Mouse (Mus musculus): Measurements from ENCODE around the gene Apol9b. TPM values are rescaled to one million over a fixed set of nuclear protein-coding genes. Genes with fewer than 3 reads are reported as not detected.
A peak's percentile ranks its signal among the peaks of the same experiment; 100 is the strongest.

The Apol9b gene
- polyA plus RNA-seq, 1 experiment, result not detected

GRCm38 (mm10) chr15:77765484-77766093 is 36.8 kb downstream of the Apol9b start:
- Histone ChIP-seq H3K27ac (ENCODE audit: control insufficient read depth, insufficient read depth, low read depth, low read length, poor library complexity) (no peak overlapping the region), H3K4me1 (ENCODE audit: control insufficient read depth, insufficient read depth, low read length) (no peaks in the 10 kb centered on the region), H3K4me3 (replicated peaks; ENCODE audit: control insufficient read depth, low read depth, low read length) (no peak overlapping the region)
- no peak for TF ChIP-seq CTCF (IDR thresholded peaks at IDR 0.05; ENCODE audit: control insufficient read depth, insufficient read depth, low read length)
- no peak for TF ChIP-seq POLR2A (IDR thresholded peaks at IDR 0.05; ENCODE audit: borderline replicate concordance, control insufficient read depth, low read depth, low read length)
- WGBS, result 93% methylated on average over 16 of the region's 16 CpGs

GRCm38 (mm10) chr15:77766981-77767380 is 38.1 kb downstream of the Apol9b start:
- Histone ChIP-seq H3K4me3 (replicated peaks; ENCODE audit: control insufficient read depth, low read depth, low read length) (no peak overlapping the region), H3K4me1 (ENCODE audit: control insufficient read depth, insufficient read depth, low read length) (no peaks in the 10 kb centered on the region), H3K27ac (ENCODE audit: control insufficient read depth, insufficient read depth, low read depth, low read length, poor library complexity) (no peak overlapping the region)
- WGBS, result 94% methylated on average over 11 of the region's 11 CpGs
- no peak for TF ChIP-seq POLR2A (IDR thresholded peaks at IDR 0.05; ENCODE audit: borderline replicate concordance, control insufficient read depth, low read depth, low read length)
- no peak for TF ChIP-seq CTCF (IDR thresholded peaks at IDR 0.05; ENCODE audit: control insufficient read depth, insufficient read depth, low read length)

GRCm38 (mm10) chr15:77770341-77770740 is 41.5 kb downstream of the Apol9b start:
- no peak for TF ChIP-seq POLR2A (IDR thresholded peaks at IDR 0.05; ENCODE audit: borderline replicate concordance, control insufficient read depth, low read depth, low read length)
- TF ChIP-seq CTCF (IDR thresholded peaks at IDR 0.05; ENCODE audit: control insufficient read depth, insufficient read depth, low read length), result no peak
- H3K4me3 ChIP-seq (replicated peaks; ENCODE audit: control insufficient read depth, low read depth, low read length), result no peak overlapping the region
- WGBS, result 96% methylated on average over 5 of the region's 5 CpGs
- H3K4me1 ChIP-seq (ENCODE audit: control insufficient read depth, insufficient read depth, low read length), result peaks cover 6% of the 10 kb centered on the region
- H3K27ac ChIP-seq (ENCODE audit: control insufficient read depth, insufficient read depth, low read depth, low read length, poor library complexity), result no peak overlapping the region

- peaks cover 6% of the 10 kb centered on the region for H3K4me1 ChIP-seq (ENCODE audit: control insufficient read depth, insufficient read depth, low read length)
- WGBS, result 96% methylated on average over 9 of the region's 9 CpGs
- no peak overlapping the region for H3K4me3 ChIP-seq (replicated peaks; ENCODE audit: control insufficient read depth, low read depth, low read length)
- H3K27ac ChIP-seq (ENCODE audit: control insufficient read depth, insufficient read depth, low read depth, low read length, poor library complexity), result no peak overlapping the region
- no peak for TF ChIP-seq CTCF (IDR thresholded peaks at IDR 0.05; ENCODE audit: control insufficient read depth, insufficient read depth, low read length)
- no peak for TF ChIP-seq POLR2A (IDR thresholded peaks at IDR 0.05; ENCODE audit: borderline replicate concordance, control insufficient read depth, low read depth, low read length)
These were observed 42.1 kb downstream of the Apol9b start for GRCm38 (mm10) chr15:77770942-77771341.

- peaks cover 6% of the 10 kb centered on the region for H3K4me1 ChIP-seq (ENCODE audit: control insufficient read depth, insufficient read depth, low read length)
- 69% methylated on average over 19 of the region's 19 CpGs for WGBS
- H3K27ac ChIP-seq (ENCODE audit: control insufficient read depth, insufficient read depth, low read depth, low read length, poor library complexity), result peak overlapping the region; percentile 67
- H3K4me3 ChIP-seq (replicated peaks; ENCODE audit: control insufficient read depth, low read depth, low read length), result no peak overlapping the region
- TF ChIP-seq CTCF (IDR thresholded peaks at IDR 0.05; ENCODE audit: control insufficient read depth, insufficient read depth, low read length) (no peak), POLR2A (IDR thresholded peaks at IDR 0.05; ENCODE audit: borderline replicate concordance, control insufficient read depth, low read depth, low read length) (peak; percentile 44; the same call in 1 of the 2 replicates)
These were observed 44.5 kb downstream of the Apol9b start for GRCm38 (mm10) chr15:77773099-77773915.

- 96% methylated on average over 10 of the region's 10 CpGs for WGBS
- TF ChIP-seq CTCF (IDR thresholded peaks at IDR 0.05; ENCODE audit: control insufficient read depth, insufficient read depth, low read length), result no peak
- TF ChIP-seq POLR2A (IDR thresholded peaks at IDR 0.05; ENCODE audit: borderline replicate concordance, control insufficient read depth, low read depth, low read length), result no peak
- Histone ChIP-seq H3K27ac (ENCODE audit: control insufficient read depth, insufficient read depth, low read depth, low read length, poor library complexity) (no peak overlapping the region), H3K4me3 (replicated peaks; ENCODE audit: control insufficient read depth, low read depth, low read length) (no peak overlapping the region), H3K4me1 (ENCODE audit: control insufficient read depth, insufficient read depth, low read length) (peaks cover 6% of the 10 kb centered on the region)
These were observed 45.5 kb downstream of the Apol9b start for GRCm38 (mm10) chr15:77774303-77774702.

- WGBS, result 63% methylated on average over 20 of the region's 20 CpGs
- H3K27ac ChIP-seq (ENCODE audit: control insufficient read depth, insufficient read depth, low read depth, low read length, poor library complexity), result no peak overlapping the region
These were observed 46.5 kb downstream of the Apol9b start for GRCm38 (mm10) chr15:77775186-77775963.

More at GRCm38 (mm10) chr15:77775186-77775963, 46.5 kb downstream of the Apol9b start:
- TF ChIP-seq CTCF (IDR thresholded peaks at IDR 0.05; ENCODE audit: control insufficient read depth, insufficient read depth, low read length) (peak; percentile 98), POLR2A (IDR thresholded peaks at IDR 0.05; ENCODE audit: borderline replicate concordance, control insufficient read depth, low read depth, low read length) (no peak)
- Histone ChIP-seq H3K4me1 (ENCODE audit: control insufficient read depth, insufficient read depth, low read length) (peaks cover 6% of the 10 kb centered on the region), H3K4me3 (replicated peaks; ENCODE audit: control insufficient read depth, low read depth, low read length) (no peak overlapping the region)

All from bone marrow, adult 2 months (tissue).